Mouse (Mus musculus) leukemia stem cell, adult 10-12 weeks (primary cell): Measurements from ENCODE around the gene Cep350. TPM values are rescaled to one million over a fixed set of nuclear protein-coding genes. Genes with fewer than 3 reads are reported as not detected.

Experiments
- polyA plus RNA-seq: library from polyadenylated mRNA; stranded (reverse); fragments of >175 nt; gene quantifications from 2 replicates; pipeline ENCODE4 v1.2.3, GENCODE M21; 2012; ENCODE audit warnings: low replicate concordance

The Cep350 gene
- polyA plus RNA-seq, result 2.7 and 3.4 TPM in 2 replicates

GRCm38 (mm10) chr1:155973068-155973718, at the start of gene Cep350:
Gene Cep350 (minus strand): TSS chr1:155973255.

GRCm38 (mm10) chr1:155812581-155813499, 160.2 kb downstream of the Cep350 start, which contains the start of gene Qsox1:
Gene Qsox1 (minus strand): TSS chr1:155812889.

Other genes with a start within 250 kb of the Cep350 start
- gene Lhx4, start 221.6 kb downstream of the Cep350 start, polyA plus RNA-seq, result not detected in 2 replicates
- gene Qsox1, start 160.4 kb downstream of the Cep350 start, polyA plus RNA-seq, result 9.7 and 35.6 TPM in 2 replicates
- gene Tor1aip2, start 62.1 kb upstream of the Cep350 start, polyA plus RNA-seq, result 4.0 and 26.6 TPM in 2 replicates
- 24.6 and 34.5 TPM in 2 replicates for gene Tor1aip1, start 63.2 kb upstream of the Cep350 start, polyA plus RNA-seq
- 0.06 TPM in 1 of 2 replicates, not detected in the other for gene Fam163a, start 231.8 kb upstream of the Cep350 start, polyA plus RNA-seq